In the genomic region with DNA sequence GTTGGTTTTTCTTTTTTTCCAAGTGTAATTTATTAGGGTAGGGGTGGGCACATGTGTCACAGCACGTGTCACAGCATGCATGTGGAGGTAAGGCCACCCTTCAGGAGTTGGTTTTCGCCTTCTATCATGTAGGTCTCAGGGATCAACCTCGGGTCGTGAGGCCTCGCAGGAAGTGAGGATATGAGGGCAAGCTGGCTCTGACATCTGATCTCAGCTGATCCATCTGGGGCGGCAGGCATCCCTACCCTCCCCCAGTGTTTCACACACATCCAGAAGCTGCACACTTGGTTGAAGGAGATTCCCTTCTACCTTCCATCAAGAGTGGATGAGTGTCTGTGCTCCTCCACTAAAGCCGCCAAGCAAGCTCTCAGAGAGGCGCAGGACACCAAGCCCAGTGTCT, we compare ENCODE assay signal across 12 mouse cellular contexts. TPM values are rescaled to one million over a fixed set of nuclear protein-coding genes. Genes with fewer than 3 reads are reported as not detected.
"Had no signal": no experiment of that assay in that cellular context is flagged by ENCODE, and none has a peak within 500 bp of the region (broad histone marks: within the 10 kb centered on the region; RNA-seq: fewer than 3 reads in every experiment).

No protein-coding gene starts in this region.

- H3K9me3 ChIP-seq: lung, embryonic 15.5 days; midbrain, embryonic 13.5 days; midbrain, embryonic 15.5 days; neural tube, embryonic 12.5 days; stomach, embryonic 15.5 days had no signal

- H3K4me2 ChIP-seq: lung, embryonic 15.5 days; midbrain, embryonic 11.5 days; midbrain, embryonic 13.5 days; midbrain, embryonic 15.5 days; neural tube, embryonic 12.5 days; stomach, embryonic 15.5 days had no signal

- H3K4me1 ChIP-seq: lung, embryonic 15.5 days; midbrain, embryonic 13.5 days; midbrain, embryonic 15.5 days; neural tube, embryonic 12.5 days; stomach, embryonic 15.5 days had no signal

- H3K9ac ChIP-seq: lung, embryonic 15.5 days; midbrain, embryonic 13.5 days; midbrain, embryonic 15.5 days; neural tube, embryonic 12.5 days; stomach, embryonic 15.5 days had no signal

- H3K4me3 ChIP-seq: lung, embryonic 15.5 days; megakaryocyte, embryonic 14.5 days; midbrain, embryonic 13.5 days; midbrain, embryonic 15.5 days; neural tube, embryonic 12.5 days; stomach, embryonic 15.5 days had no signal

- H3K27me3 ChIP-seq: lung, embryonic 15.5 days; megakaryocyte, embryonic 14.5 days; midbrain, embryonic 13.5 days; midbrain, embryonic 15.5 days; neural tube, embryonic 12.5 days; stomach, embryonic 15.5 days had no signal

- ATAC-seq: midbrain, embryonic 13.5 days; midbrain, embryonic 15.5 days had no signal

- H3K27ac ChIP-seq: lung, embryonic 15.5 days; macrophage; midbrain, embryonic 13.5 days; midbrain, embryonic 15.5 days; neural tube, embryonic 12.5 days; stomach, embryonic 15.5 days had no signal

RNA-seq across cellular contexts. Expression of gene Gp6, which starts 34.5 kb away (rescaled TPM):
- polyA plus RNA-seq: midbrain, embryonic 15.5 days; midbrain, postnatal 0 days; neural tube, embryonic 14.5 days; thymus, postnatal 0 days; urinary bladder, adult 2 months had no signal
